Mouse (Mus musculus) gonadal fat pad, adult 2 months (tissue): ENCODE measurements around the gene Prmt3. TPM values are rescaled to one million over a fixed set of nuclear protein-coding genes. Genes with fewer than 3 reads are reported as not detected.

Source experiments
- DNase-seq: peaks from one replicate; pipeline ENCODE4 v3.0.0-alpha.2; 2012; ENCODE audit warnings: low read depth
- polyA plus RNA-seq: library from polyadenylated mRNA; depleted of rRNA; stranded (reverse); fragments of >200 nt; gene quantifications from 2 replicates; pipeline ENCODE4 v1.2.3, GENCODE M21; 2012

The Prmt3 gene
- polyA plus RNA-seq, 1 experiment = 9.1 TPM

DNA sequence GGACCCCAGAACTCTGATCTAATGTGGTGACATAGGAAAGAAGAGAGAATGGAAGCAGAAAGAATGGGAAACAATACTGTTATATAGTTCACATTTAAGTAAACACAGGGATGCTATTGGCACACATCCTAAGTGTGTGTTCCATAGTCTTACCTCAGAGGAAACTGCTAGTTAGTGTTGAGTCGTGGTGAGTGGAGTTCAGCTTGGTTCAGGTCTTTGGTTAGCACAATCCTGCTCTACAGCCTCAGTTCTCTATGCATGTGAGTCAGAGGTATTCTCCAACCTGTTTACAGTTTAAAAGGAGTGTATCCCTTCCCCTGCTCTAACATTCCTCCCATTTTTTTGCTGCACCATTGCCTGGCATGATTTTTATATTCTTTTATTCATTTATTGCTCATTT is 19.0 kb downstream of the Prmt3 start:
- no peak for DNase-seq

- DNase-seq = no peak
Measured at GRCm38 (mm10) chr7:49803511-49803910, 25.4 kb downstream of the Prmt3 start.

- DNase-seq = no peak
Measured at GRCm38 (mm10) chr7:49804638-49805165, 26.6 kb downstream of the Prmt3 start.

- no peak for DNase-seq
Measured at GRCm38 (mm10) chr7:49805618-49806017, 27.5 kb downstream of the Prmt3 start.

GRCm38 (mm10) chr7:49807093-49807682 is 29.0 kb downstream of the Prmt3 start:
- DNase-seq = no peak

DNA sequence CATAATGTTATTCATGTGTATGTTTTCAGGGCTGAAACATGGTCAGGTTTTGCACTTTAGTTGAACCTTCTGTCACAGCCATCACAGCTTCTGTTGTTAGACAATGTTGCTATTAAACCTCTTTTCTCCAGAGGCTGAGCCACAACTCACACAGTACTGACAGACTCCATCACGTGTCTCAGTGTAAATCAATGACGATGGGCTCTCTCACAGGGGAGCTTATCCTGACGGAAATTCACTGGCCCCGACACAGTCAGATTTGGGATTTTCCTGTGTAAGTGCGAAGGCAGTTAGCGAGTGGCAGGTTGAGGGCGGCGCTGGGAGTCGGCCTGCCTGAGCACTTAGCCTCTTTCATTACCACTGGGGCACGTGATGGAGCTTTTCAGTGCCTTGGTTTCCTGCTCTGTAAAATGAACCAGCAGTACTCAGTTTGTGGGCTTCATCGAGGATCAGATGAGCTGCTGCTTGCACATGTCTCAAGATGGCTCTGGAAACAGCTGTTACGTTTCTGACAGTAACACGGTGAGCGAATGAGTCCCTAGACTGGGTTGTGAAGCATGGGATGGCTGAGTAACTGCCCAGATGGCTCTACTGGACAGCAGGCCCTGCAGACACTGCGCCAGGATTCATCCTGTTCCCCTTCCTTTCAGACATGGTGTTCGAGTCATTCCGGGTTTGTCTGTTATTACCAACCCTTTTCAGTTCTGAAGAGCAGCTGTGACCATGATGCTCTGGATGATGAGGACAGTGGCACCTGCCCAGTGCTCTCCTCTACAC is 29.9 kb downstream of the Prmt3 start:
- DNase-seq = no peak

- DNase-seq = no peak
Measured at GRCm38 (mm10) chr7:49809100-49809499, 31.0 kb downstream of the Prmt3 start.

GRCm38 (mm10) chr7:49809562-49809961 is 31.4 kb downstream of the Prmt3 start:
- no peak for DNase-seq

DNA sequence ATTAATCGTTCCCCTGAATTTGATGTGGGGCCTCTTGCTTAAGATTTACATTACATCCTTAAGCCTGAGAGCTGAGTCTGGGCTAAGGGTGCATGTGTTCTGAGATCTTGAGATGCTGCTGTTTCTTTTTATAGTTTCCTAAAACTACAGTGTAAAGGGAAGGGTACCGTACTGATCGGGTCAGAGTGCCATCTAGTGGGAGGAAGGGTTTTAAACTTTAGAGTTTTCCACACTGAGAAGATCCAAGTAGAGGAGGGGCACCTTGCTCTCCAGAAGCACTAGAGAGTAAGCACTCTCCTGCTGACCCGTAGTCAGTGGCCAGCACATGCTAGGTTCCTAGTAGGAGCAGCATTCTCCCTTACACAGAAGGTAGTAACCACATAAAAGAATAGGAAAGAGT is 33.2 kb downstream of the Prmt3 start:
- no peak for DNase-seq

GRCm38 (mm10) chr7:49819393-49819792 is 41.2 kb downstream of the Prmt3 start:
- DNase-seq = no peak

- no peak for DNase-seq
Measured at GRCm38 (mm10) chr7:49821370-49821769, 43.2 kb downstream of the Prmt3 start.

DNA sequence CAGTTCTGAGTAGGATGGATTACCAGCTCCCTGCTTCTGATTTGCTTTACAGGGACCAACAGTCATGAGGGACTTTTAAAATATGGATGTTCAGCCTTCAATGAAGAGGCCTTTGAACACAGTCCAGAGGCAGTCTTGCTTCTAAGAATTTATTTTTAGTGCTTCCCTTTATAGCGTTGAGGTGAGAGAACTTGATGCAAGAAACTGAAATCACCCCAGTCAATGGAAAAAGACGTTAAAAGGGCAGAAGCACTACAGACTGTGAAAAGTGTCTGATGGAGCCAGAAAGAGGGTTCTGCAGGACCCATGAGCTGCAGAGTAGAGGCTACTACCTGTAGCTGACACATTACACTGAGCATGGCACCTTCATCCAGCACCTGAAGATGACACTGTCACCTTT is 43.9 kb downstream of the Prmt3 start:
- DNase-seq = no peak

GRCm38 (mm10) chr7:49823595-49823994 is 45.4 kb downstream of the Prmt3 start:
- no peak for DNase-seq

GRCm38 (mm10) chr7:49824043-49824442 is 45.9 kb downstream of the Prmt3 start:
- DNase-seq = no peak

GRCm38 (mm10) chr7:49824581-49824980 is 46.4 kb downstream of the Prmt3 start:
- no peak for DNase-seq

- DNase-seq = no peak
Measured at GRCm38 (mm10) chr7:49825492-49825891, 47.3 kb downstream of the Prmt3 start.

- DNase-seq = no peak
Measured at GRCm38 (mm10) chr7:49827920-49828319, 49.8 kb downstream of the Prmt3 start.

- no peak for DNase-seq
Measured at GRCm38 (mm10) chr7:49842366-49843282, 64.5 kb downstream of the Prmt3 start.

DNA sequence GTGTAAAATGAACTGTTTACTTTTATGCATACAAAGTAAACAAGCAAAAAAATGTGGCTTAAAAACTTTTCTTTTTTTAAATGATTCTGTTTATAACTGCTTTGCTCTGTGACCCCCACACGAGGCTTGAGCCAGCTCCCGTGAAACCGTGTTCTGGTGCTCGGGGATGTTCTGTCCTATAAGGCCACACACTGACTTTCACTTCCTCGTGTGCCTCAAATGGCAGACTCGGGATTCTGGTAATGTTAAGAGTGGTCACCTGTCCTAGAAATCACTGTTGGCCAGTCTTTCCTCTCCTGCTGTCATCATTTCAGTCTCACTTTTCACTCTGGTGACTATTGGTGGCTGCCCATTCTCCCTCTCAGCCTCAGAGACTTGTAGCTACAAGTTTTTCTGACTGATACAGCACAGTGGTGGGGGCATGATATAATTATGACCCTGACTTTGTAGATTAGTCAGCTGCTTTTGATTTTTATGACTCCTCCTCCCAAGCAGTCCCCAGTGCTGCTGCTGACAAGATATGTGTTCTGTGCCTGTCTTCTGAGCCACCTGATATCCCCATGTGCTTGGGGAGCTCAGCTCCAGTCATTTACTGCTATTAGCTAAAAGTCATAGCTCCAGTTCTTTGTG is 65.3 kb downstream of the Prmt3 start:
- no peak for DNase-seq

DNA sequence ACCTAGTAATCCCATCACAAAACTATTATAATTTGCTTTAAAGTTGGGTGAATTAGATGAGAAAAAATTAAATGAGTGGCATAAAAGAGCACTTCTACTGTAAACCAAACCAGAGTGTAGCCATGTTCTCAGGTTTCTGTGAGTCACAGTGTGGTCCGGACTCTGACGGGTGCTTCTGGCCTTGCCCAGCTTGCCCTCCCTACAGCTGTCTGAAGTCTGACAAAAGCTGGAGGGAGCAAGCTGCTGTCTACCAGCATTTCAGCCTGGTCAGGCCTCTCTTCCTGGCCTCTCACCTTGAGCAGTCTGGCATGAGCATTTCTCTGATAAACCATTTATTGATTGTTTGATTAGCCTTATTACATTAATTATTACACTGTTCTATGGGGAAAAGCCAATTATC is 69.8 kb downstream of the Prmt3 start:
- no peak for DNase-seq

- no peak for DNase-seq
Measured at GRCm38 (mm10) chr7:49853342-49854181, 75.4 kb downstream of the Prmt3 start.
